Comparison of ENCODE assay signal across 15 mouse cellular contexts in the genomic region with DNA sequence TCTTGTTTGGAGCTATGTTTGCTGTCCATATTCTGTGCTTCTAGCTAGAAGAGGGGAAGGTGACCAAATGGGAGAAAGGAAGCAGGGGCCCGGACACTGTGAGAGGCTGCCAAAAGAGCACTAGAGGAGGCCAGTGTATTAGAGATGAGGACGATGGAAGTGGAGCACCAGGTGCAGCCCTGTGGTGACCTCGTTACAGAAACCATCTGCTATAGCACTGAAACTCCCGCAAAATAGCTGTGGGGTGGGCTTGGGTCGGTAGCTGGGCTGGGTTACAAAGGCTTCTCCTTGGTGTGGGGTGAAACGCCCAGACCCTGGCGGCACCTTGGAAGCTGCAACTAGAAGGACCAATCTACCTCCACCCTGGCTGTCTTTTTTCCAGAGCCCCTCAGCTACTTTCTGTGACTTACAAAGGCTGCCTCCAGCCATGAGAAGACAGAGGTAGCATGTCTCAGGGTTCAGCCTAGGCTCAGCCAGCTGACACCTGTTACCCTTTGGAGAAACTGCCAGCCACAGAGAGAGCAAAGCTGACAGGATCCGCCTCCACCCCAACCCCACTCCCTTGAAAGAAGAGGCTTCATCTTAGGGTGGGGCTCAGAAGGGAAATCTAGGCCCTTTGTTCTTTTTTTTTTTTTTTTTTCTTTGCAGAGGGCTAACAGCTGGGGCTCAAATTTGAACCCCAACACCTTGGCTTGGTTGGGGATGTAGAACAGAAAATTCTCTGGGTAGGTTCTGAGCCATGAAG. TPM values are rescaled to one million over a fixed set of nuclear protein-coding genes. Genes with fewer than 3 reads are reported as not detected.
DNase-seq lines count a peak whose midpoint lies in the region; ATAC-seq and TF ChIP-seq lines count a peak whose summit lies in the region.
"Had no signal": no experiment of that assay in that cellular context is flagged by ENCODE, and none has a peak within 500 bp of the region (broad histone marks: within the 10 kb centered on the region; RNA-seq: fewer than 3 reads in every experiment).

No protein-coding gene starts in this region.

- H3K9me3 ChIP-seq in heart, embryonic 16.5 days (replicated peaks; ENCODE audit: control insufficient read depth, low read length): no peaks in the 10 kb centered on the region
- H3K9me3 ChIP-seq in ES-Bruce4 (replicated peaks; ENCODE audit: control insufficient read depth, insufficient read depth, low read length, poor library complexity, severe bottlenecking): no peaks in the 10 kb centered on the region
- H3K9me3 ChIP-seq: megakaryocyte, embryonic 14.5 days had no signal

- peaks cover 7% of the 10 kb centered on the region for H3K4me1 ChIP-seq in heart, embryonic 16.5 days (ENCODE audit: control insufficient read depth, insufficient read depth, low read length)
- H3K4me1 ChIP-seq in ES-Bruce4 (ENCODE audit: control insufficient read depth, insufficient read depth, low read length): peaks cover 12% of the 10 kb centered on the region

- ATAC-seq in heart, embryonic 16.5 days (replicated peaks; ENCODE audit: extremely low read depth, insufficient read depth, low FRiP score): no peak
- ATAC-seq in activated CD4-positive, CD25-positive, alpha-beta regulatory T cell, adult 4 months: peak; percentile 19
- ATAC-seq: forebrain, embryonic 16.5 days had no signal

- intact Hi-C loops in heart, postnatal 36 days (cut with DNase I): loop anchor here (5.0 kb wide), 1 partner anchor 132 kb away; no protein-coding TSS in a partner anchor
- intact Hi-C loops in left cerebral cortex, postnatal 10 days (cut with DNase I): no loop called here

- no peak for TF ChIP-seq CTCF in ES-Bruce4 (IDR thresholded peaks at IDR 0.05; ENCODE audit: low read depth, low read length)

- TF ChIP-seq POLR2A in ES-Bruce4 (IDR thresholded peaks at IDR 0.05; ENCODE audit: insufficient read depth, low read length): no peak

- H3K36me3 ChIP-seq in heart, embryonic 16.5 days (ENCODE audit: control insufficient read depth, insufficient read depth): no peaks in the 10 kb centered on the region
- no peaks in the 10 kb centered on the region for H3K36me3 ChIP-seq in ES-Bruce4 (ENCODE audit: control insufficient read depth, insufficient read depth, low read length, poor library complexity, severe bottlenecking)

- H3K27ac ChIP-seq in heart, embryonic 16.5 days (ENCODE audit: low read length): peak overlapping the region; percentile 57
- H3K27ac ChIP-seq in ES-Bruce4 (ENCODE audit: insufficient read depth, low read length): 0 out of 2 replicates have a peak overlapping the region, but pooled peaks have one; percentile 8

- no peak for TF ChIP-seq EP300 in ES-Bruce4 (IDR thresholded peaks at IDR 0.05; ENCODE audit: insufficient read depth, low read depth, low read length)

- H3K27me3 ChIP-seq in heart, embryonic 16.5 days (ENCODE audit: control insufficient read depth, insufficient read depth, low read length): no peaks in the 10 kb centered on the region
- H3K27me3 ChIP-seq in ES-Bruce4 (ENCODE audit: control insufficient read depth, insufficient read depth, low read length, poor library complexity, severe bottlenecking): no peaks in the 10 kb centered on the region

- H3K4me2 ChIP-seq in heart, embryonic 16.5 days (ENCODE audit: low read depth, low read length): no peak overlapping the region

- DNase-seq in heart, postnatal 36 days: no peak
- DNase-seq in thymus, adult 18-20 months: peak; percentile 83 to 94
- no peak for DNase-seq in frontal cortex, postnatal 36 days (ENCODE audit: low spot score in 2 of 2)
- no peak for DNase-seq in layer of hippocampus, adult 11-12 months (ENCODE audit: low spot score)
- DNase-seq in left cerebral cortex, postnatal 10 days (ENCODE audit: extremely low spot score in 1 of 2, low spot score in 2 of 2): no peak
- DNase-seq: adrenal gland, postnatal 14 days; gastrocnemius, postnatal 25 days; kidney, adult 8-10 months; lung, adult 2 months had no signal

- H3K4me3 ChIP-seq in heart, embryonic 16.5 days (ENCODE audit: low read length): no peak overlapping the region
- H3K4me3 ChIP-seq in ES-Bruce4 (ENCODE audit: low read depth, low read length): no peak overlapping the region
- H3K4me3 ChIP-seq: megakaryocyte, embryonic 14.5 days had no signal

- H3K9ac ChIP-seq in heart, embryonic 16.5 days (ENCODE audit: low read length): no peak overlapping the region
- no peak overlapping the region for H3K9ac ChIP-seq in ES-Bruce4 (ENCODE audit: low read depth, poor library complexity, severe bottlenecking)

- 59% methylated on average over 8 of the region's 8 CpGs for WGBS in heart, embryonic 16.5 days

RNA-seq across cellular contexts. Expression of a gene that starts 11.3 kb away (rescaled TPM):
- 1.1 and 1.7 TPM in 2 replicates for polyA plus RNA-seq in heart, embryonic 16.5 days (2015; fragmentation: Nextera tagmentation; extraction: Ambion mirVana)
- total RNA-seq in heart, postnatal 36 days (2021): under 1 TPM; 0.19 to 0.43 TPM
- polyA plus RNA-seq in ES-Bruce4 (2011; ENCODE audit: insufficient read depth, insufficient read length, low read depth, missing spikeins): 4.0 and 5.9 TPM in 2 replicates
- 10 to 100 TPM; 23.5 to 30.2 TPM for polyA plus RNA-seq in activated CD4-positive, CD25-positive, alpha-beta regulatory T cell, adult 4 months (2017; shearing (Covaris generic))
- total RNA-seq in left cerebral cortex, postnatal 10 days (2021): 1 to 10 TPM; 1.4 to 1.5 TPM

RNA-seq across cellular contexts. Expression of a gene that starts 12.2 kb away (rescaled TPM):
- polyA plus RNA-seq in heart, embryonic 16.5 days (2015; fragmentation: Nextera tagmentation; extraction: Ambion mirVana): 0.25 and 2.1 TPM in 2 replicates
- total RNA-seq in heart, postnatal 36 days (2021): under 1 TPM; 0.72 to 0.76 TPM
- not detected in 2 replicates for polyA plus RNA-seq in ES-Bruce4 (2011; ENCODE audit: insufficient read depth, insufficient read length, low read depth, missing spikeins)
- 100 to 1,000 TPM; 240 to 401 TPM for polyA plus RNA-seq in activated CD4-positive, CD25-positive, alpha-beta regulatory T cell, adult 4 months (2017; shearing (Covaris generic))
- 1 to 10 TPM; 1.2 to 3.7 TPM for total RNA-seq in left cerebral cortex, postnatal 10 days (2021)
- polyA plus RNA-seq: limb, embryonic 11.5 days had no signal

RNA-seq across cellular contexts. Expression of a gene that starts 19.7 kb away (rescaled TPM):
- 203 and 265 TPM in 2 replicates for polyA plus RNA-seq in heart, embryonic 16.5 days (2015; fragmentation: Nextera tagmentation; extraction: Ambion mirVana)
- 100 to 1,000 TPM; 192 to 194 TPM for total RNA-seq in heart, postnatal 36 days (2021)
- polyA plus RNA-seq in ES-Bruce4 (2011; ENCODE audit: insufficient read depth, insufficient read length, low read depth, missing spikeins): 382 and 383 TPM in 2 replicates
- 10 to 100 TPM; 12.0 to 12.8 TPM for polyA plus RNA-seq in activated CD4-positive, CD25-positive, alpha-beta regulatory T cell, adult 4 months (2017; shearing (Covaris generic))
- 1,000 to 10,000 TPM; 1,368 to 1,394 TPM for total RNA-seq in left cerebral cortex, postnatal 10 days (2021)

RNA-seq across cellular contexts. Expression of a gene that starts 31.0 kb away (rescaled TPM):
- polyA plus RNA-seq in heart, embryonic 16.5 days (2015; fragmentation: Nextera tagmentation; extraction: Ambion mirVana): 387 and 398 TPM in 2 replicates
- total RNA-seq in heart, postnatal 36 days (2021): 100 to 1,000 TPM; 195 to 197 TPM
- 263 and 294 TPM in 2 replicates for polyA plus RNA-seq in ES-Bruce4 (2011; ENCODE audit: insufficient read depth, insufficient read length, low read depth, missing spikeins)
- 10 to 100 TPM; 46.7 to 70.4 TPM for polyA plus RNA-seq in activated CD4-positive, CD25-positive, alpha-beta regulatory T cell, adult 4 months (2017; shearing (Covaris generic))
- 100 to 1,000 TPM; 597 to 610 TPM for total RNA-seq in left cerebral cortex, postnatal 10 days (2021)

RNA-seq across cellular contexts. Expression of a gene that starts 36.4 kb away (rescaled TPM):
- polyA plus RNA-seq in heart, embryonic 16.5 days (2015; fragmentation: Nextera tagmentation; extraction: Ambion mirVana): 2.4 and 2.7 TPM in 2 replicates
- under 1 TPM; 0.72 to 0.98 TPM for total RNA-seq in heart, postnatal 36 days (2021)
- polyA plus RNA-seq in ES-Bruce4 (2011; ENCODE audit: insufficient read depth, insufficient read length, low read depth, missing spikeins): 2.4 and 3.2 TPM in 2 replicates
- polyA plus RNA-seq in activated CD4-positive, CD25-positive, alpha-beta regulatory T cell, adult 4 months (2017; shearing (Covaris generic)): under 1 TPM in 1 of 2 experiments, not detected in 1; 0.21 TPM
- 100 to 1,000 TPM; 214 to 216 TPM for total RNA-seq in left cerebral cortex, postnatal 10 days (2021)

Comparison
In these comparisons a context has a peak if more than half of its experiments do, and no peak if none do; other contexts are left out.
1. DNase-seq: peak in thymus, adult 18-20 months (2 of 2); none in heart, postnatal 36 days (0 of 2), frontal cortex, postnatal 36 days (0 of 2), layer of hippocampus, adult 11-12 months (single experiment) and left cerebral cortex, postnatal 10 days (0 of 2).
2. RNA of a gene that starts 12.2 kb away (polyA plus RNA-seq): 240 to 401 TPM in activated CD4-positive, CD25-positive, alpha-beta regulatory T cell, adult 4 months; 0.25 to 2.1 TPM in heart, embryonic 16.5 days and not detected in ES-Bruce4; every median in the first group is over 10 times any median in the second.
3. RNA of a gene that starts 19.7 kb away (polyA plus RNA-seq): 382 to 383 TPM in ES-Bruce4 and 203 to 265 TPM in heart, embryonic 16.5 days; 12.0 to 12.8 TPM in activated CD4-positive, CD25-positive, alpha-beta regulatory T cell, adult 4 months; every median in the first group is over 10 times any median in the second.